Mouse (Mus musculus) cerebellum, adult 2 months (tissue): ENCODE data around the gene Maz. TPM values are rescaled to one million over a fixed set of nuclear protein-coding genes. Genes with fewer than 3 reads are reported as not detected.
A peak's percentile ranks its signal among the peaks of the same experiment; 100 is the strongest.

Experiments
- DNase-seq, 2 experiments: peaks; one replicate each; pipeline ENCODE4 v3.0.0; 2021
- H3K27ac ChIP-seq: fragments of 200-500 bp; 2 replicates; pipeline ENCODE4 v1.5.1; 2012; ENCODE audit warnings: low read length, control low read depth, inconsistent platforms; ENCODE audit not compliant: insufficient read depth
- H3K27me3 ChIP-seq: fragments of 200-500 bp; 2 replicates; pipeline ENCODE4 v1.6.1; 2012; ENCODE audit warnings: inconsistent platforms, mild to moderate bottlenecking, low read length, moderate library complexity; ENCODE audit not compliant: control insufficient read depth, insufficient read depth
- H3K4me1 ChIP-seq: fragments of 200-500 bp; 2 replicates; pipeline ENCODE4 v1.6.1; 2011; ENCODE audit warnings: low read length; ENCODE audit not compliant: control insufficient read depth, insufficient read depth
- H3K4me3 ChIP-seq: fragments of 200-500 bp; replicated peaks from 2 replicates; pipeline ENCODE3; 2011; ENCODE audit warnings: mild to moderate bottlenecking, low read depth, low read length, control low read depth; ENCODE audit not compliant: insufficient read depth
- CTCF ChIP-seq: fragments of 200-500 bp; IDR thresholded peaks from 2 replicates; pipeline ENCODE4 v1.5.1; 2011; ENCODE audit warnings: low read depth, mild to moderate bottlenecking, control low read depth, low read length, moderate library complexity, borderline replicate concordance; ENCODE audit not compliant: insufficient read depth
- POLR2A ChIP-seq: fragments of 200-500 bp; IDR thresholded peaks from 2 replicates; pipeline ENCODE4 v1.6.1; 2011; ENCODE audit warnings: low read length, control low read depth, borderline replicate concordance; ENCODE audit not compliant: insufficient read depth
- WGBS: fragments of 180-500 bp; shearing (Covaris S2); methylation state at CpG from one replicate; pipeline ENCODE4 v1.1.7; 2018; 5-methylcytosine and 5-hydroxymethylcytosine counted together
- polyA plus RNA-seq: library from polyadenylated mRNA; depleted of rRNA; stranded (reverse); fragments of >200 nt; gene quantifications from 2 replicates; pipeline ENCODE4 v1.2.3, GENCODE M21; 2012; rRNA removed

Gene Maz
- polyA plus RNA-seq: 198 and 213 TPM in 2 replicates

DNA sequence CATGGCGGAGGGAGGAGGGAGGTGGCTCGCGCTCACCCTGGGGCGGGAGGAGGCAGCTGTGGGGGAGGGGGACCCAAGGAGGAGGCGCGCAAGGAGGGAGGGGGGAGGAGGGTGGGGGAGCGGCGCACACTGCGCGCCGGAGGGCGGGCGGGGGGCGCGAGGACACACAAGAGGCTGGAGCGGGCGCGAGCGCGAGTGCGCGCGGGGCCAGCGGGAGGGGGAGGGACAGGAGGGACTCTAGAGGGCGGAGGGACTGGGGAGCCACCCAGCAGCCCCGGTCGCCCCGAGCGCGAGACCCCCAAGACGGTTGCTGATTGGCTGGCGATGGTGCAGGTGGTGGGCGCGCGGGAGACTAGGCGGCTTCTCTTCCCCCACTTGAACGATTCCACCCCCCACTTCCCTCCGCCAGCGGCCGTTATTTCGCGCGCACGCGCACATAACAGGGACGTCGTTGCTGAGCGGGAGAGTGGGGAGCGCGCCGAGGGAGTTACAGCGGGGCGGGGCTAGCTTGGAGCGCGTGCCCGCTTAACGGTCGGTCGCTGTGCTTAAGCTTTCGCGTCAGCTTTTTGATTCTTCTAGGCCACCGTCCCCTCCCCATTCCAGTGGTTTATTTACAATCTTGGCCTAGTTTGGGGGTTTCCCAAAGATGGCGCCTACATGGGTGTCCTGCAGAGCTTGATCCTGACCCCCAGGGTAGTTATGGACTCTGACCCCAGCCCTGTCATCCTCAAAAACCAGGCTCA, at the start of gene Maz:
Gene Maz (minus strand): TSS at position 54 of the 743 bp plus-strand sequence.
- no peaks in the 10 kb centered on the region for H3K27me3 ChIP-seq
- 1% methylated on average over 49 of the region's 63 CpGs for WGBS
- peak; percentile 99 for DNase-seq
- H3K27ac ChIP-seq: peak within 1 kb of the TSS; percentile 98
- H3K4me1 ChIP-seq: peaks cover 17% of the 10 kb centered on the region; the same call in 1 of the 2 replicates
- peak within 1 kb of the TSS; percentile 86 for H3K4me3 ChIP-seq
- TF ChIP-seq CTCF (no peak), POLR2A (peak; percentile 77; the same call in 1 of the 2 replicates)

DNA sequence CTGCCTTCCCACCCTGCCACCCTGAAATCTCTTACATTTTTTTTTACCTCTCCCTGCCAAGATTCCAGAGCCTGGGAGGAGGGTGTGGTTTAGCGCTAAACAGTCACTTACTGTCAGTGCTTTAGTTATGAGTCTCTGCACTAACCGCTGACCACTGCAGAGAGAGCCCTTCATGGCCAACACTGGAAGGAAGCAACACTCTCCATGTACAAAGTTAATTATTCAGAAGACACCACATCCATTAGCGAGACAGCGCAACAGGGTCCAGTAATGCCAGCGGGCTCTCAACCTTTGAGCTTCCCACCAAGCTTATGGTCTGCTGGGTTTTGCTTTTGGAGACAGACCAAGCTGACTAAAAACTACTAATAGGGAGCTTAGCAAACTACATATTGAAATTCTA, 49.4 kb upstream of the Maz start:
- H3K4me1 ChIP-seq: no peaks in the 10 kb centered on the region
- H3K27ac ChIP-seq: no peak overlapping the region
- H3K27me3 ChIP-seq: no peaks in the 10 kb centered on the region
- WGBS: 88% methylated on average over 5 of the region's 5 CpGs
- H3K4me3 ChIP-seq: no peak overlapping the region
- no peak for DNase-seq
- no peak for TF ChIP-seq POLR2A
- TF ChIP-seq CTCF: no peak

DNA sequence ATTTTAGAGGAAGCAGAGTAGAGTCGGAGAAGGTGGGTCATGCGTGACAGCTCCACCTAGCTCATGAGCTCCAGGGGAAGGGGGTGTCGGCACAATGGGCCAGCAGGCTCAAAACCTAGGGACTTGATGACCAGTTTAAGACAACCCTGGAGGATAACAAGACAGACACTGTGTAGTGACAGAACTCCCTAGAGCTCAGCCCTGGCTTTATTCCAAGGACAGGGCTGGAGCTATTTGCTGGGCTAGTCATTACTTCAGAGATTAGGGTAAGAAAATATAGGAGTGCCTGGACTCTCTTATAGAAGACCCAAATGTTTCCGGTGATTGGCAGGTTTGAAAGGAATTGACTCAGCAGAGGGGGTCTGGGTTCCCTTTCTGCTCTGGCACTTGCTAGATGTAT, 46.4 kb upstream of the Maz start:
- TF ChIP-seq CTCF: no peak
- no peak for TF ChIP-seq POLR2A
- 71% methylated on average over 4 of the region's 4 CpGs for WGBS
- H3K4me3 ChIP-seq: no peak overlapping the region
- no peaks in the 10 kb centered on the region for H3K27me3 ChIP-seq
- H3K27ac ChIP-seq: no peak overlapping the region
- H3K4me1 ChIP-seq: no peaks in the 10 kb centered on the region
- DNase-seq: no peak

DNA sequence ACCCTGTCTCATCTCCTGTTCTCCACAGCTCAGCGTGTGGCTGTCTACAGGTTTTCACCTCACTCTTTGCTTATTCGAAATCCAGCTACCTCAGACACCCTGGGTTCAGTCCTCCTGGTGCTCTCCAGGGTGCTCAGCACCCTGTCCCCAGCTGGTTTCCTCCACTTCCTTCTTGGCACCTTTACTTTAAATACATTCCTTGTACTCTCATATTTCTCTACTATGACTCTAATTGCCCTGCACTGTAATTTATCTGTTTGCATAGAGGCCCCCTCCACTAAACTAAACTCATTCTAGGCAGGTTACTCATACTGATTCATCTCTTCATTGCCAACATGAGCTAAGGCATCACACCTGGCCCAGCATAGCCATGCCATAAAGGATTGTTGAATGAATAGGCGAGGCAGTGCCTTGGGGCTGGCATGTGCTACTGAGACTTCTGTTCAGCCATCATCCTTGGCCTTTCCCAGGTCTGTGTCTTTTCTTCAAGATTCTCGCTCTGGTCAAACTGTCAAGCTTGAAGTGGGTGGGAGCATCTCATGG, 44.1 kb upstream of the Maz start:
- no peak for DNase-seq
- H3K4me3 ChIP-seq: no peak overlapping the region
- H3K27me3 ChIP-seq: no peaks in the 10 kb centered on the region
- no peak overlapping the region for H3K27ac ChIP-seq
- no peaks in the 10 kb centered on the region for H3K4me1 ChIP-seq
- 77% methylated on average over 4 of the region's 4 CpGs for WGBS
- no peak for TF ChIP-seq POLR2A
- TF ChIP-seq CTCF: no peak

DNA sequence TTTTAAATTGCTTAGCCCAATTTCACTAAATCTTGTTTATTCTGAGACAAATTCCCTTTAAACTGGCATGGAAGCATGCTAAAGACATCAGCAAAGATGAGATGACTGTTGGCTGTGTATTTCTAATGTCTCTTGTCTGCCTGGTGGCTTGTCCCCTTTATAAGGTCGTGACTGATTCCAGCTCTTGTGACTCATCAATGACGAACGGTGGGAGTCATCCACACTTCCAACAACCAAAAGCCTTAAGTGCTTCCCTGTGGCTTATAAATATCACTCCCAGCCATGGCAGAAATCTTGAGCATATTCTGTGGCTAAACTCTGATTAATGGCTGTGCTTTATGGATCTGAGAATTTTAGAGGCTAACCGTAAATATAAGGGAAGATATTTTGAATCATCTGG, 39.5 kb upstream of the Maz start:
- H3K4me3 ChIP-seq: no peak overlapping the region
- DNase-seq: no peak
- WGBS: 69% methylated on average over 4 of the region's 4 CpGs
- TF ChIP-seq POLR2A (no peak), CTCF (no peak)
- no peaks in the 10 kb centered on the region for H3K27me3 ChIP-seq
- no peaks in the 10 kb centered on the region for H3K4me1 ChIP-seq
- no peak overlapping the region for H3K27ac ChIP-seq

DNA sequence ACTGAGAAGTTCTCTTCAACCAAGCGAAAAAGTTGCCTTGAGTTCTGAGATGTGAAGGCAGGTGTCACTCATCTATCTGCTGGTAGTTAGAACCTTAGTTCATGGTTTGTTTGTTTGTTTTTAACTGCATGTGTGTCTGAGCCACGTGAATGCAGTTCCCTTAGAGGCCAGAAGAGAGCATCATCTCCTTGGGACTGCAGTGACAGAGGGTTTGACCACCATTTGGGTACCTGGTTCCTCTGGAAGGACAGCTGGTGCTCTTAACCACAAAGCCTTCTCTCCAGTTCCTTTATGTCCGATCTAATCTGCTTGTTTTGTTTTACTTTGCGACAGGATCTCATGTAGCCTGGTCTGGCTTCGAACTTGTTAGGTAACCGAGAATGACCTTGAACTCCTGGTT, 38.7 kb upstream of the Maz start:
- Histone ChIP-seq H3K27me3 (no peaks in the 10 kb centered on the region), H3K4me3 (no peak overlapping the region), H3K4me1 (no peaks in the 10 kb centered on the region), H3K27ac (no peak overlapping the region)
- WGBS: 85% methylated on average over 6 of the region's 6 CpGs
- TF ChIP-seq CTCF (no peak), POLR2A (no peak)
- no peak for DNase-seq

DNA sequence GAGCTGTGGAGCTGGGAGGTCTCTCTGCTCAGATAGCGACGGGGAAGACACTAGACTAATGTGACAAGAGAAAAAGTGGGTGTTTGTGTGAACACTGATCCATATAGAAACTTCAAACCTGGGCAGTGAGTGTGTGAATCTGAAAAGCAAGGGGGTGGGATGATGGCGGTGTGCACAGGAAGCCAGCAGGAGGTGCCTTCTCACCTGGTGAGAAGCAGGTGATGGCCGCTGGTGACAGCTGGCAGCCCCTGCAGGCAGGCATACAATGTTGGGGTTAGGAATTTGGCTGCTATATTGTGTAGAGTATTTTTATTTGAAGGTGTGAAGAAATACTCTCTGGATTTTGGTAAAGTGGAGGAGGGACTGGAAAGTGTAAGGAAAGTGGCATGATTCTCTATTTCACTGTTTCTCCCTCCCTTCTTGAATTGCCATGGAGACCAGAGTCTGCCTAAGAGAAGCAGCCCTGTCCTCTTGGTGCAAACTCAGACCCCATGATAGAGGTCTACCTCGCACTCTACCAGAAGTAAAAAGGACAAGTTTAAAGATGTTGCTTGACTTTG, 28.3 kb upstream of the Maz start:
- WGBS: 64% methylated on average over 5 of the region's 5 CpGs
- no peak overlapping the region for H3K4me3 ChIP-seq
- DNase-seq: no peak
- H3K4me1 ChIP-seq: no peaks in the 10 kb centered on the region
- no peak for TF ChIP-seq CTCF
- TF ChIP-seq POLR2A: no peak
- no peak overlapping the region for H3K27ac ChIP-seq
- H3K27me3 ChIP-seq: no peaks in the 10 kb centered on the region

DNA sequence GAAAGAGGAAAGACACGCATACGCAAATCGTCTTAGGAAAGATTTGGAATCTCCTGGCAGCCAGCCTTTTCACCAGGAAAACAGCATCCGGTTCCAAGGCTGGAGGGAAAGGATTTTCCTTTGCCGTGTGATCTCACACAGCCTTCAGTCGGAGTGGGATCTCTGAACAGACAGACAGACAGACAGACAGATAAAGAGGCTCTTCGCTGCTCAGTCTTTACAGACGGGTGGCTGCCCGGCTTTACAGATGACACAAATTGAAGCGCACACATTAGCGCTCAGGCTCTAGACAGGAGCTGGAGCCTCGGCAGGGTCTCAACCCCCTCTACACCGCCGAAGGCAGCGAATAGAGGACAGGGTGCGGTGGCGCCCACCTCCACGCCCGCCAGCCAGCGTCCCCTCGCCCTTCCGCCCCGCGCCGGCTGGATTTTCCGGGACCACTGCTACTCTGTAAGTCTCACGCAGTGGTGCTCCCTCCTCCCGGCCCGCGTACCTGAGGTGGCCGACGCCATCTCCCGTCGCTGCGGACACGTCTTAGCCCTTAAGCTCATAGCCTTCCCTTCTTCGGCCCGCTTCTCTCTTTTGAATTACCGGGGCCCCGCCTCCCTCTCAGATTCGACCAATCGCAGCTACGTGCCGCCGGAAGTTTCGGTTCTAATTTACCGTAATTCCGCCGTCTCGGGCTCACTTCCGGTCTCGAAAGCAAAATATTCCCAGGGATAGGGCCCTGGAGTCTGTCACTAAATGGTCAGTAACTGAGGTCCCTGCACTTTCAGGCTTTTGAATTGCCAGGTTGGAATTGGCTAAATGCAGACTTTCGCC, 15.2 kb upstream of the Maz start, which contains the start of gene Kif22:
Gene Kif22 (minus strand): TSS at position 621 of the 822 bp plus-strand sequence.
- Histone ChIP-seq H3K4me3 (peak within 1 kb of the TSS; percentile 93), H3K4me1 (no peaks in the 10 kb centered on the region), H3K27ac (no peak within 1 kb of the TSS; the same call in 1 of the 2 replicates), H3K27me3 (no peaks in the 10 kb centered on the region)
- DNase-seq: peak; percentile 88 to 93
- peak; percentile 49; the same call in 1 of the 2 replicates for TF ChIP-seq POLR2A
- TF ChIP-seq CTCF: no peak
- WGBS: under 1% methylated on average over 53 of the region's 53 CpGs
